Mouse (Mus musculus) neutrophil, adult 5-6 weeks (primary cell): Measurements from ENCODE around the gene Qpct. TPM values are rescaled to one million over a fixed set of nuclear protein-coding genes. Genes with fewer than 3 reads are reported as not detected.

Source experiments
- total RNA-seq: library from RNA; stranded (forward); fragments of 200-1000 nt; gene quantifications from 2 replicates; pipeline ENCODE4 v1.2.3, GENCODE M21; 2017

Gene Qpct
- total RNA-seq, 1 experiment from 2014 or later: 1.9 TPM

Other genes with a start within 250 kb of the Qpct start
- gene Heatr5b, start 216.5 kb upstream of the Qpct start, total RNA-seq: 26.3 and 32.7 TPM in 2 replicates
- 41.1 and 60.0 TPM in 2 replicates for gene Gpatch11, start 216.3 kb upstream of the Qpct start, total RNA-seq
- gene Eif2ak2, start 169.3 kb upstream of the Qpct start, total RNA-seq: 43.1 and 52.8 TPM in 2 replicates
- gene Sult6b1, start 144.9 kb upstream of the Qpct start, total RNA-seq: not detected in 2 replicates
- 35.7 and 39.7 TPM in 2 replicates for gene Cebpzos, start 135.4 kb upstream of the Qpct start, total RNA-seq
- gene Cebpz, start 114.8 kb upstream of the Qpct start, total RNA-seq: 116 and 117 TPM in 2 replicates
- gene Ndufaf7, start 114.8 kb upstream of the Qpct start, total RNA-seq: 30.1 and 30.5 TPM in 2 replicates
- 46.9 and 51.2 TPM in 2 replicates for gene Prkd3, start 31.1 kb upstream of the Qpct start, total RNA-seq